Mouse (Mus musculus) bone marrow, adult 2 months (tissue): ENCODE measurements at regions not wholly inside any gene's neighbourhood (a gene's known extent, or its start where the extent isn't known, plus 50 kb on each side); places are given as distances from the start of the nearest gene placed in this dataset.

Source experiments
- CTCF ChIP-seq: fragments of 200-500 bp; IDR thresholded peaks from 2 replicates; pipeline ENCODE4 v1.5.1; 2011; ENCODE audit warnings: low read length, control low read depth; ENCODE audit not compliant: control insufficient read depth, insufficient read depth
- POLR2A ChIP-seq: fragments of 200-500 bp; IDR thresholded peaks from 2 replicates; pipeline ENCODE4 v1.6.1; 2011; ENCODE audit warnings: low read depth, mild to moderate bottlenecking, control low read depth, low read length, borderline replicate concordance; ENCODE audit not compliant: control insufficient read depth

DNA sequence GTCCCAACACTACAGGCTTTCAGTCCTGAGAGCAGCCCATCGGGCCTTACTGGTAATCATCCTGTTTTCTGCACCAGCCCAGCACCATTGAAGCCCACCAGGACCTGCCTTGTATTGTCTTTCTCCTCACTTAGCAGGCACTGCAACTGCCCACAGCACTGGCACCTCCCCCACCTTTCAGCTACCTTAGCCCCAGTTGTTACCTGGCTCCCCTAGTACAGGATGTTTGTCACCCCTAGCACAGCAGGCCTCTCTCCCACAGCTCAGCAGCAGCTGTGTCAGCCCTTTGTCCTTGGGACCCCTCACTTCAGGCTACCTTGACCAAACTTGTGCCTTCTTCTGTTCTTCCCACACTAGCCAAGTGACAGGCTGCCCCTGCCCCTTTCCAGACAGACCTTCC is 53.6 kb upstream of the Ret start:
- TF ChIP-seq POLR2A (no peak), CTCF (no peak)
